Mouse (Mus musculus) CH12.LX (cell line): ENCODE data around the gene Gm10024.
"Not testable (repeated sequence)": the region's sequence is repeated elsewhere in the genome, so short reads cannot be mapped to it uniquely, and the experiment has no call there.

ENCODE experiments used
- CTCF ChIP-seq, 2 experiments: IDR thresholded peaks in 1 of 2; conservative IDR thresholded peaks in 1 of 2; 2 replicates each; pipeline ENCODE4 v1.5.1; 2011 to 2012; ENCODE audit warnings: low read depth in 2 of 2, low read length in 2 of 2, improper control_type of control experiment in 1 of 2, inconsistent platforms in 1 of 2, mild to moderate bottlenecking in 1 of 2, moderate library complexity in 1 of 2
- E2F4 ChIP-seq: IDR thresholded peaks from 2 replicates; pipeline ENCODE4 v1.6.1; 2011; ENCODE audit warnings: low read depth, low read length, improper control_type of control experiment; ENCODE audit not compliant: insufficient replicate concordance
- POLR2A ChIP-seq: IDR thresholded peaks from 2 replicates; pipeline ENCODE4 v1.6.1; 2011; ENCODE audit warnings: low read depth, mild to moderate bottlenecking, improper control_type of control experiment, low read length
- TCF12 ChIP-seq: IDR thresholded peaks from 2 replicates; pipeline ENCODE4 v1.6.1; 2014; ENCODE audit warnings: low read depth, mild to moderate bottlenecking, inconsistent platforms, low read length, improper control_type of control experiment
- ZC3H11A ChIP-seq: IDR thresholded peaks from 2 replicates; pipeline ENCODE4 v1.6.1; 2012; ENCODE audit warnings: low read depth, mild to moderate bottlenecking, inconsistent platforms, low read length, improper control_type of control experiment

- not testable (repeated sequence) for TF ChIP-seq E2F4; POLR2A; TCF12; ZC3H11A; CTCF (conservative IDR thresholded peaks at IDR 0.05 in 1 of 2, IDR thresholded peaks at IDR 0.05 in 1 of 2; ENCODE audit: low read depth in 2 of 2, low read length in 2 of 2)
These were observed 40.0 kb downstream of the Gm10024 start, which contains the start of gene Gm9736 for GRCm38 (mm10) chr10:77751254-77751653.
